Mouse (Mus musculus) forebrain, embryonic 16.5 days (tissue): Measurements from ENCODE around the gene Exoc5. TPM values are rescaled to one million over a fixed set of nuclear protein-coding genes. Genes with fewer than 3 reads are reported as not detected.
A peak's percentile ranks its signal among the peaks of the same experiment; 100 is the strongest.

Experiments
- ATAC-seq: fragments of 200-750 bp; cut with Nextera tagmentation; 2 replicates; pipeline ENCODE4 v1.8.0; 2017; ENCODE audit warnings: mild to moderate bottlenecking, moderate library complexity
- H3K27ac ChIP-seq: fragments of 300-500 bp; sonication (generic); 2 replicates; pipeline ENCODE4 v1.5.1; 2014; ENCODE audit warnings: low read length, control low read depth
- H3K27me3 ChIP-seq: fragments of 300-500 bp; sonication (generic); replicated peaks from 2 replicates; pipeline ENCODE4 v1.6.1; 2014; ENCODE audit warnings: low read length; ENCODE audit not compliant: control insufficient read depth, insufficient read depth
- H3K36me3 ChIP-seq: fragments of 300-500 bp; sonication (generic); 2 replicates; pipeline ENCODE4 v1.6.1; 2014; ENCODE audit not compliant: control insufficient read depth, insufficient read depth
- H3K4me1 ChIP-seq: fragments of 300-500 bp; sonication (generic); replicated peaks from 2 replicates; pipeline ENCODE4 v1.6.1; 2014; ENCODE audit warnings: low read length; ENCODE audit not compliant: control insufficient read depth, insufficient read depth
- H3K4me2 ChIP-seq: fragments of 300-500 bp; sonication (generic); 2 replicates; pipeline ENCODE4 v1.6.1; 2014; ENCODE audit warnings: mild to moderate bottlenecking, low read length, control low read depth
- H3K4me3 ChIP-seq: fragments of 300-500 bp; sonication (generic); replicated peaks from 2 replicates; pipeline ENCODE4 v1.5.1; 2014; ENCODE audit warnings: mild to moderate bottlenecking, low read length, control low read depth
- H3K9ac ChIP-seq: fragments of 300-500 bp; sonication (generic); replicated peaks from 2 replicates; pipeline ENCODE4 v1.6.1; 2014; ENCODE audit warnings: low read depth, low read length, control low read depth
- H3K9me3 ChIP-seq: fragments of 300-500 bp; sonication (generic); 2 replicates; pipeline ENCODE4 v1.6.1; 2016; ENCODE audit warnings: low read length; ENCODE audit not compliant: control insufficient read depth
- WGBS: fragments of 180-500 bp; shearing (Covaris S2); extraction: QIAGEN DNeasy Blood & Tissue Kit; methylation state at CpG from one replicate; pipeline ENCODE4 v1.1.7; 2014; 5-methylcytosine and 5-hydroxymethylcytosine counted together
- polyA plus RNA-seq: library from polyadenylated mRNA; unstranded; fragments of >200 nt; fragmentation: Nextera tagmentation; extraction: Ambion mirVana; gene quantifications from 2 replicates; pipeline ENCODE4 v1.2.1, GENCODE M21; 2015

Gene Exoc5
- polyA plus RNA-seq, 1 experiment from 2014 or later = 89.7 TPM

DNA sequence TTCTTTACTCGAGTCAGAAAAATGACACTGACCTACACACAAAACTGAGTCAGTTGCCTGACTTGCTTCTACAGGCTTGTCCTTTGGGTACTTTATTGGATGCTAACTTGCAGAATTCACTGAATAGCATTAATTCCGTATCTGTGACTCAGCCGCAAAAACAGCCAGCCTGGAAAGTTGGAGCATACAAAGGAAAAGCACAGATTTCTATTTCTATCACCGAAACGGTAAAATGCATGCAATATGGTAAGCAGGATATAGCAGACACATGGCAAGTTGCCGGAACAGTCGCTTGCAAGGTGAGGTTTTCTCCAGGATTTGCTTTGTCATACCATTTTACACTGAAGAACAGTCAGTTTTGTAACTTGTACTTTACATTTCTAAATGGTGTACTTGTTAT, 7.4 kb upstream of the Exoc5 start:
- Histone ChIP-seq H3K9ac (no peak overlapping the region), H3K4me3 (no peak overlapping the region), H3K27me3 (no peaks in the 10 kb centered on the region), H3K27ac (no peak overlapping the region), H3K36me3 (peaks cover 4% of the 10 kb centered on the region; the same call in 1 of the 2 replicates), H3K4me2 (no peak overlapping the region), H3K9me3 (no peaks in the 10 kb centered on the region), H3K4me1 (no peaks in the 10 kb centered on the region)
- no peak for ATAC-seq
- 93% methylated on average over 7 of the region's 7 CpGs for WGBS

- 93% methylated on average over 2 of the region's 2 CpGs for WGBS
- Histone ChIP-seq H3K27me3 (no peaks in the 10 kb centered on the region), H3K9ac (no peak overlapping the region), H3K4me1 (no peaks in the 10 kb centered on the region), H3K4me2 (no peak overlapping the region), H3K9me3 (no peaks in the 10 kb centered on the region), H3K27ac (no peak overlapping the region), H3K4me3 (no peak overlapping the region), H3K36me3 (peaks cover 4% of the 10 kb centered on the region; the same call in 1 of the 2 replicates)
- ATAC-seq = no peak
Observed at GRCm38 (mm10) chr14:49072837-49073236, 6.4 kb upstream of the Exoc5 start.

DNA sequence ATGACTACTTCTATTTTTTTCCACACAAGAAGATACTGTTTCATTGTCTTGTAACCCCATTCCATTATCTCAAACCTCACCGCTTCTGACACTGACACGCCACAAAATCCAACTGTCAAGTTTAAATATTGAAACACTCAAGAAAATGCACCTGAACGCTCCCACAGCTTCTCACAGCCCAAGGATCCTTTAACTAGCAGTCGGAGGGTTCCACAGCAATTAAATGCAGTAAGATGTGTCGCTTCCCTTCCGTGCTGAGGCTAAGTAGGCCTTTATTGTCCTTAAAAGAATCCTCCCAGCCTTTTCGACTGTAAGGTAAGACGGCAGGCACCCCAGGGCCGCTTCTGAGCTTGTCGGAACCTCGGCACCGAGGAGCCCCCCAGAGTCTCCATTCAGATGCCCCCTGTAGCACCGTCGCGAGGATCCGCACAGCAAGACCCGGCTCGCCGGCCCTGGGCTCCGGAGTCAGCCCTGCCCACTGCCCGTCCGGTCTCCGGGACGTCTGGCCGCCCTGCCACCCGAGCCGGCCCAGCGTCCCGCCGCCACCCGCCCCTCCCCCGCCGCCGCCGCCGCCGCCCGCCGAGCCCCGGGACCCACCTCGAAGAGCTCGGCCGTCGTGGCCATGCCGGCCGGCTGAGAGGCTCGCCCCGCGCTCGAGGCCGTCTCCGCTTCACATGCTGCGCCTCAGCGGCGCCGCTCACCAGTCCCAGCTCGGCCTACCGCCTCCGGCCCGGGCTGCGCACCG, 752 bp downstream of the Exoc5 start, which contains the start of gene Ap5m1:
Gene Ap5m1, plus strand, starts transcription at position 569 of the 745 bp plus-strand sequence.
- no peaks in the 10 kb centered on the region for H3K36me3 ChIP-seq
- WGBS = under 1% methylated on average over 40 of the region's 62 CpGs

GRCm38 (mm10) chr14:49063838-49064237, 2.6 kb downstream of the Exoc5 start:
- WGBS = 84% methylated on average over 2 of the region's 2 CpGs
- Histone ChIP-seq H3K9ac (no peak overlapping the region), H3K4me1 (peaks cover 17% of the 10 kb centered on the region), H3K27ac (no peak overlapping the region), H3K4me2 (no peak overlapping the region), H3K9me3 (no peaks in the 10 kb centered on the region), H3K27me3 (no peaks in the 10 kb centered on the region), H3K4me3 (no peak overlapping the region), H3K36me3 (no peaks in the 10 kb centered on the region)
- ATAC-seq = no peak

More for the DNA sequence above, 752 bp downstream of the Exoc5 start, which contains the start of gene Ap5m1:
- Histone ChIP-seq H3K27me3 (no peaks in the 10 kb centered on the region), H3K4me3 (peak within 1 kb of the TSS; percentile 82), H3K4me2 (peak within 1 kb of the TSS; percentile 70), H3K4me1 (peaks cover 17% of the 10 kb centered on the region), H3K9me3 (no peaks in the 10 kb centered on the region), H3K9ac (peak within 1 kb of the TSS; percentile 99), H3K27ac (peak within 1 kb of the TSS; percentile 97)
- peak; percentile 54 for ATAC-seq

GRCm38 (mm10) chr14:49049492-49049891, 17.0 kb downstream of the Exoc5 start:
- peaks cover 5% of the 10 kb centered on the region; the same call in 1 of the 2 replicates for H3K36me3 ChIP-seq
- ATAC-seq = no peak

GRCm38 (mm10) chr14:49045610-49046009, 20.8 kb downstream of the Exoc5 start:
- H3K4me2 ChIP-seq = no peak overlapping the region
- no peak overlapping the region for H3K9ac ChIP-seq
- H3K36me3 ChIP-seq = 0 out of 2 replicates have a peak, but pooled peaks cover 2% of the 10 kb centered on the region
- 94% methylated on average over 4 of the region's 4 CpGs for WGBS
- no peak overlapping the region for H3K4me3 ChIP-seq
- ATAC-seq = no peak
- no peaks in the 10 kb centered on the region for H3K27me3 ChIP-seq
- no peaks in the 10 kb centered on the region for H3K9me3 ChIP-seq
- no peaks in the 10 kb centered on the region for H3K4me1 ChIP-seq
- no peak overlapping the region for H3K27ac ChIP-seq

More at GRCm38 (mm10) chr14:49049492-49049891, 17.0 kb downstream of the Exoc5 start:
- Histone ChIP-seq H3K4me3 (no peak overlapping the region), H3K4me1 (no peaks in the 10 kb centered on the region), H3K9ac (no peak overlapping the region), H3K9me3 (no peaks in the 10 kb centered on the region), H3K27ac (no peak overlapping the region), H3K27me3 (no peaks in the 10 kb centered on the region), H3K4me2 (no peak overlapping the region)

- H3K9ac ChIP-seq = no peak overlapping the region
- no peak overlapping the region for H3K4me2 ChIP-seq
- 90% methylated on average over 5 of the region's 5 CpGs for WGBS
- ATAC-seq = no peak
- no peaks in the 10 kb centered on the region for H3K9me3 ChIP-seq
- H3K4me1 ChIP-seq = no peaks in the 10 kb centered on the region
- no peaks in the 10 kb centered on the region for H3K27me3 ChIP-seq
- no peak overlapping the region for H3K4me3 ChIP-seq
- peaks cover 9% of the 10 kb centered on the region for H3K36me3 ChIP-seq
- no peak overlapping the region for H3K27ac ChIP-seq
Observed at GRCm38 (mm10) chr14:49028991-49029390, 37.5 kb downstream of the Exoc5 start.

DNA sequence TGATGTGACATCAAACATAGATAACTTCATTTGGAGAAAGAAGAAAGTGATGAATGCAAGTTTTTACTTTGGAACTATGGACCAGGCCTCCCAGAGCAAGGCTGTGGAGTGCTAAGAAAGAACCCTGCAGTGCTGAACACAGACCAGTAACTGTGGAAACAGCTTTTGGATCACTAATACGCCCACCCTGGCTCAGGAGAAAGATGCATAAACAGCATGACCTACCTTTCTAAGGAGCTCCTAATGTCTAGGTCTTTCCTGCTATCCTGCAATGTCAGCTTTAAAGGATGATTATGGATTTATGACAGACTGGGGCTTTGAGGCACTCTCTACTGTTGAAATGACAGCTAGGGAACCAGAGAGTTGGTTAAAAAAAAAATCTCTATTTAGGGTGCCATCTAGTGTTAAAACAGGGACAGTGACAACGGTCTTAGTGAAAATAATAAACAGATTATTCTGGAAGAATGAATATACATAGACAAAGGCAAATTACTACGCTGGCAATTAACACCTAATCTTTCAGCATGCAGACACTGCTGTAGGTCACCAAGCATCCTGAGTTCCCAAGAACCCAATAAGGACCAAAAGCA, 38.6 kb downstream of the Exoc5 start:
- Histone ChIP-seq H3K27ac (no peak overlapping the region), H3K27me3 (no peaks in the 10 kb centered on the region), H3K4me3 (no peak overlapping the region), H3K4me1 (no peaks in the 10 kb centered on the region), H3K9ac (no peak overlapping the region), H3K4me2 (no peak overlapping the region), H3K36me3 (peaks cover 8% of the 10 kb centered on the region), H3K9me3 (no peaks in the 10 kb centered on the region)
- peak; percentile 33; the same call in 1 of the 2 replicates for ATAC-seq
- 48% methylated on average over 3 of the region's 3 CpGs for WGBS

- WGBS = 85% methylated on average over 6 of the region's 6 CpGs
- no peak for ATAC-seq
- Histone ChIP-seq H3K9ac (no peak overlapping the region), H3K9me3 (no peaks in the 10 kb centered on the region), H3K4me2 (no peak overlapping the region), H3K4me3 (no peak overlapping the region), H3K27ac (no peak overlapping the region), H3K36me3 (peaks cover 5% of the 10 kb centered on the region), H3K27me3 (no peaks in the 10 kb centered on the region), H3K4me1 (no peaks in the 10 kb centered on the region)
Observed at GRCm38 (mm10) chr14:49027040-49027778, 39.2 kb downstream of the Exoc5 start.
